Mouse (Mus musculus) myocyte (in vitro differentiated cells): ENCODE results near the gene Actn1. TPM values are rescaled to one million over a fixed set of nuclear protein-coding genes. Genes with fewer than 3 reads are reported as not detected.

ENCODE experiments used
- H3K27me3 ChIP-seq: one replicate; pipeline ENCODE4 v1.6.1; 2011; ENCODE audit not compliant: control insufficient read depth, insufficient read depth, insufficient read length
- H3K36me3 ChIP-seq: one replicate; pipeline ENCODE4 v1.6.1; 2011; ENCODE audit not compliant: control insufficient read depth, insufficient read depth
- H3K4me2 ChIP-seq: one replicate; pipeline ENCODE4 v1.6.1; 2011; ENCODE audit warnings: low read depth, control low read depth
- H3K4me3 ChIP-seq: one replicate; pipeline ENCODE4 v1.5.1; 2011; ENCODE audit warnings: mild to moderate bottlenecking, control low read depth, moderate library complexity
- H3K79me2 ChIP-seq: one replicate; pipeline ENCODE4 v1.6.1; 2011; ENCODE audit not compliant: control insufficient read depth, insufficient read depth
- H3ac ChIP-seq: one replicate; pipeline ENCODE4 v1.6.1; 2011; ENCODE audit not compliant: control insufficient read depth, insufficient read length
- CEBPB ChIP-seq: IDR thresholded peaks from 2 replicates; pipeline ENCODE4 v1.6.1; 2011; ENCODE audit warnings: mild to moderate bottlenecking, moderate library complexity; ENCODE audit not compliant: poor library complexity, insufficient read depth, severe bottlenecking
- E2F4 ChIP-seq: IDR thresholded peaks from one replicate; pipeline ENCODE4 v1.6.1; 2011; ENCODE audit warnings: mild to moderate bottlenecking, control low read depth, moderate library complexity; ENCODE audit not compliant: insufficient read depth
- MAX ChIP-seq: IDR thresholded peaks from one replicate; pipeline ENCODE4 v1.6.1; 2011; ENCODE audit warnings: low read depth, mild to moderate bottlenecking, control low read depth
- MYOD1 ChIP-seq, 3 experiments: IDR thresholded peaks; one replicate each; pipeline ENCODE4 v1.6.1; 2011; ENCODE audit warnings: control low read depth in 2 of 3, low read depth in 2 of 3, mild to moderate bottlenecking in 2 of 3, moderate library complexity in 1 of 3; ENCODE audit not compliant: insufficient read length in 2 of 3, control insufficient read depth in 1 of 3
- MYOG ChIP-seq, 3 experiments: IDR thresholded peaks; one replicate each; pipeline ENCODE4 v1.6.1; 2011; ENCODE audit warnings: control low read depth in 2 of 3, low read depth in 2 of 3, mild to moderate bottlenecking in 2 of 3; ENCODE audit not compliant: insufficient read length in 2 of 3, control insufficient read depth in 1 of 3, insufficient read depth in 1 of 3
- POLR2A ChIP-seq: IDR thresholded peaks from one replicate; pipeline ENCODE4 v1.6.1; 2011; ENCODE audit warnings: low read depth, mild to moderate bottlenecking, control low read depth, moderate library complexity; ENCODE audit not compliant: insufficient read length
- POLR2AphosphoS2 ChIP-seq: IDR thresholded peaks from one replicate; pipeline ENCODE4 v1.6.1; 2011; ENCODE audit warnings: low read depth, control low read depth; ENCODE audit not compliant: insufficient read length
- REST ChIP-seq: IDR thresholded peaks from one replicate; pipeline ENCODE4 v1.6.1; 2011; ENCODE audit warnings: mild to moderate bottlenecking, control low read depth, moderate library complexity; ENCODE audit not compliant: insufficient read depth, insufficient read length
- SRF ChIP-seq: IDR thresholded peaks from one replicate; pipeline ENCODE4 v1.6.1; 2011; ENCODE audit warnings: low read depth; ENCODE audit not compliant: control insufficient read depth, insufficient read length
- TCF12 ChIP-seq: IDR thresholded peaks from one replicate; pipeline ENCODE4 v1.6.1; 2011; ENCODE audit warnings: mild to moderate bottlenecking, control low read depth; ENCODE audit not compliant: poor library complexity, insufficient read depth, severe bottlenecking
- TCF3 ChIP-seq: IDR thresholded peaks from one replicate; pipeline ENCODE4 v1.6.1; 2011; ENCODE audit warnings: low read depth, control low read depth; ENCODE audit not compliant: insufficient read length
- USF1 ChIP-seq: IDR thresholded peaks from one replicate; pipeline ENCODE4 v1.6.1; 2011; ENCODE audit warnings: low read depth, mild to moderate bottlenecking, control low read depth, moderate library complexity
- polyA plus RNA-seq: library from polyadenylated mRNA; unstranded; fragments of >200 nt; fragmentation: generic; extraction: Trizol; gene quantifications from one replicate; pipeline ENCODE4 v1.2.1, GENCODE M21; 2012; ENCODE audit warnings: missing spikeins

The Actn1 gene
- polyA plus RNA-seq, 1 experiment = 166 TPM

- Histone ChIP-seq H3K4me3 (peak overlapping the region; percentile 24), H3K27me3 (no peaks in the 10 kb centered on the region), H3K79me2 (no peaks in the 10 kb centered on the region), H3K4me2 (peak overlapping the region; percentile 90), H3ac (peak overlapping the region; percentile 44), H3K36me3 (no peaks in the 10 kb centered on the region)
- TF ChIP-seq CEBPB (no peak), TCF12 (no peak), SRF (no peak), REST (no peak), MYOG (IDR thresholded peaks at IDR 0.05; ENCODE audit: control insufficient read depth in 1 of 3, insufficient read depth in 1 of 3, insufficient read length in 2 of 3, low read depth in 2 of 3) (peak in 1 of 3 experiments; percentile 23), E2F4 (no peak), POLR2AphosphoS2 (peak; percentile 48), USF1 (no peak), MYOD1 (IDR thresholded peaks at IDR 0.05; ENCODE audit: control insufficient read depth in 1 of 3, insufficient read length in 2 of 3, low read depth in 2 of 3) (peak in 1 of 3 experiments; percentile 18), TCF3 (no peak), POLR2A (peak; percentile 58)
Observed at GRCm38 (mm10) chr12:80132250-80133003, 127.7 kb downstream of the Actn1 start.

GRCm38 (mm10) chr12:80131359-80132249 is 128.6 kb downstream of the Actn1 start:
- Histone ChIP-seq H3K36me3 (no peaks in the 10 kb centered on the region), H3K4me3 (peak overlapping the region; percentile 24), H3K4me2 (peak overlapping the region; percentile 90), H3K27me3 (no peaks in the 10 kb centered on the region), H3K79me2 (no peaks in the 10 kb centered on the region), H3ac (peak overlapping the region; percentile 44)
- no peak for TF ChIP-seq USF1
- no peak for TF ChIP-seq MAX
- no peak for TF ChIP-seq TCF3
- TF ChIP-seq E2F4 = no peak
- no peak for TF ChIP-seq MYOG (IDR thresholded peaks at IDR 0.05; ENCODE audit: control insufficient read depth in 1 of 3, insufficient read depth in 1 of 3, insufficient read length in 2 of 3, low read depth in 2 of 3)
- peak; percentile 13 for TF ChIP-seq POLR2A
- no peak for TF ChIP-seq SRF
- TF ChIP-seq POLR2AphosphoS2 = no peak
- no peak for TF ChIP-seq MYOD1 (IDR thresholded peaks at IDR 0.05; ENCODE audit: control insufficient read depth in 1 of 3, insufficient read length in 2 of 3, low read depth in 2 of 3)

GRCm38 (mm10) chr12:80130558-80131358 is 129.4 kb downstream of the Actn1 start:
- peak overlapping the region; percentile 90 for H3K4me2 ChIP-seq
- peak overlapping the region; percentile 24 for H3K4me3 ChIP-seq
- no peak overlapping the region for H3ac ChIP-seq
- no peaks in the 10 kb centered on the region for H3K36me3 ChIP-seq
- no peaks in the 10 kb centered on the region for H3K27me3 ChIP-seq
- no peaks in the 10 kb centered on the region for H3K79me2 ChIP-seq
- TF ChIP-seq POLR2AphosphoS2 = no peak
- no peak for TF ChIP-seq E2F4

GRCm38 (mm10) chr12:80129531-80129930 is 130.6 kb downstream of the Actn1 start:
- Histone ChIP-seq H3K36me3 (no peaks in the 10 kb centered on the region), H3K79me2 (no peaks in the 10 kb centered on the region), H3K27me3 (no peaks in the 10 kb centered on the region), H3ac (no peak overlapping the region), H3K4me3 (no peak overlapping the region), H3K4me2 (no peak overlapping the region)
- TF ChIP-seq MAX = no peak
- TF ChIP-seq CEBPB = no peak
- TF ChIP-seq USF1 = no peak
- no peak for TF ChIP-seq MYOG (IDR thresholded peaks at IDR 0.05; ENCODE audit: control insufficient read depth in 1 of 3, insufficient read depth in 1 of 3, insufficient read length in 2 of 3, low read depth in 2 of 3)
- no peak for TF ChIP-seq MYOD1 (IDR thresholded peaks at IDR 0.05; ENCODE audit: control insufficient read depth in 1 of 3, insufficient read length in 2 of 3, low read depth in 2 of 3)
- TF ChIP-seq TCF3 = no peak
- no peak for TF ChIP-seq POLR2A
- no peak for TF ChIP-seq E2F4
- TF ChIP-seq POLR2AphosphoS2 = no peak
